Mouse (Mus musculus) 3134 (cell line): ENCODE results near the gene Abcc5.
"Not testable (repeated sequence)": the region's sequence is repeated elsewhere in the genome, so short reads cannot be mapped to it uniquely, and the experiment has no call there.

Source experiments
- DNase-seq: peaks from one replicate; pipeline ENCODE4 v3.0.0-alpha.2; 2011; ENCODE audit warnings: low spot score; ENCODE audit not compliant: insufficient read length; ENCODE audit errors: extremely low read depth

Abcc5 gene

GRCm38 (mm10) chr16:20361496-20361895 is 64.7 kb downstream of the Abcc5 start:
- not testable (repeated sequence) for DNase-seq

DNA sequence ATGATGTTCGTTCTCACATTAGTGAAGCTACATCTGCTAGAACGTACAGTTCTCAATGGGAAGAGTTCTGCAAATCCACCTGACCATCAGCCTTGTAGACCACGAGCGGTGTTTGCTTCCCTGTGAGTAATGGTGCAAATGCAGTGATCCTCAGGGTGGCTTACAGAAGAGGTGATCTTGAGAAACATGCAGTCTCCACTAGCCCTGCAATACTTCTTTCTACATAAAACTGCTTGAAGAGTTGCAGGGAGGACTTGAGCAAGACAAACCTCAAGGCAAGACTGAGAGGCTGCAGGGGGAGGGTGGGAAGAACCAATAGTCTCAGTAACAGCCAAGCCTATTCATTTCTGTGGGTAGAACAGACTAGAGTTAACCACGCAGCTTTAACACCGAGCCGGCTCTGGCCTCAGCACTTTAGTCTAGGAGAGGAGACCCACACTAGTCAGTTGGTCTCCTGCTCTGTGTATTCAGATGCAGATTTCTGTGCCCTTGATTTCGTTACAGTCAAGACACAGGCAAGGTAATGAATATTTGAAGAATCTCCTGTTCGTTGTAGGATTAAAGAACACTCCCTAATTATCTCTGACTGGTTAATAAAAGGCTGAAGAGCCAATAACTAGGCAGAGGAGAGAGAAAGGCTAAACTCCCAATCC is 66.4 kb downstream of the Abcc5 start:
- DNase-seq = no peak

GRCm38 (mm10) chr16:20357837-20358236 is 68.4 kb downstream of the Abcc5 start:
- no peak for DNase-seq

- DNase-seq = no peak
Observed at GRCm38 (mm10) chr16:20354762-20355161, 71.4 kb downstream of the Abcc5 start.

GRCm38 (mm10) chr16:20354011-20354410 is 72.2 kb downstream of the Abcc5 start:
- peak; percentile 43 for DNase-seq

DNA sequence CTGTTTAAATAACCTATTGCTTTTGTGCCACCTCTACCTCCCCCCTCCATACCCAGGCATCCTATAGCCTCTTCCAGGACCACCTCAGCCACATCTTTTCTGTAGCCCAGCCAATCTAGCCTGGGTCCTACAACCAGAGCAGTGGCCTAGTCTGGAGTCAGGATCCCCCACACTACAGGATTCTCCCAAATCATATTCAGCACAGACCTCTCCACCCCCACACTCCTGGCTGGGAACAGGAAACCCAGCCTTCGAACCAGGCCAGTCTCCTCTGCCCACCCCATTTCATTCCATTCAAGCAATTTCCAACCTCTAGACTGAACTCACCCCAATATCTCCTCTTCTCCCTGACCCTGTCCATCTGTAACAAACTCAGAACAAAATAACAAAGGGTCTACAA is 80.7 kb downstream of the Abcc5 start:
- no peak for DNase-seq

- DNase-seq = no peak
Observed at GRCm38 (mm10) chr16:20338616-20339015, 87.6 kb downstream of the Abcc5 start.

- DNase-seq = no peak
Observed at GRCm38 (mm10) chr16:20334918-20335317, 91.3 kb downstream of the Abcc5 start.

DNA sequence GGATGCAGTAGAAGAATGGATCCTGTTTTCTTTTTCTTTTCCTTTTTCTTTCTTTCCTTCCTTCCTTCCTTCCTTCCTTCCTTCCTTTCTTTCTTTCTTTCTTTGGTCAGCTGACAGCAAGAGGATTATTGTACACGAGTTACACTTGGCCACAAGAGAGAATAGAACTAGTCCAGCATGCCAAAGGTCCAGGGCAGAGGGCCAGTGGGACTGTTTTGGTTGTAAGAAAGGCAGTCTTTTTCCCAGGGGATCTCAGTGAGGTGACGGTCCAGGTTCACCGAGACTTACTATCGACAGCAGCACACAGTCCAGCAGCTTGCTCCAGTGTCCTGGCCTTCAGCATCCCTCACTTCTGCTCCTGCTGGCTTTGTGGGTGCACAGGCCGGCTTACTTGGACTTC is 97.9 kb downstream of the Abcc5 start:
- no peak for DNase-seq

DNA sequence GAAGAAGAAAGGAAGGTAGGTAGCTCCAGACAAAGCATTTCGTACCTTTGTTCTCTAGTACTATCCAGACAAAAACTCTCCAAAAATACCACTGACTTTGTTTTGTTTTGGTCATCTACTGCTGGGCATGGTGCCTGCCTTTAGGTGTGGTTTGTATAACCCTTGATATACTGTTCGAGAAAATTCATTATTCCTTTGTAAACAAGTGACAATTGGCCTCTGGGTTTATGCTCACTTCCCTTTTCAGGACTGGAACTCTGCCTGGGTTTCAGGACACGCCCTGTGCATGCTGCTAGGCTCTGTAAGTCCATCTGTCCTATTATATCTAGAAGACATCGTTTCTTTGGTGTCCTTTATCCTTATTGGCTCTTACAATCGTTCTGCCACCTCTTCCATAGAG is 100.9 kb downstream of the Abcc5 start, which contains the start of gene Cyp2ab1:
Gene Cyp2ab1, minus strand, starts transcription at position 119 of the 400 bp plus-strand sequence.
- DNase-seq = no peak

GRCm38 (mm10) chr16:20323907-20324306 is 102.3 kb downstream of the Abcc5 start:
- DNase-seq = no peak

- DNase-seq = no peak
Observed at GRCm38 (mm10) chr16:20322274-20322673, 103.9 kb downstream of the Abcc5 start.

- DNase-seq = no peak
Observed at GRCm38 (mm10) chr16:20316770-20317169, 109.4 kb downstream of the Abcc5 start.

DNA sequence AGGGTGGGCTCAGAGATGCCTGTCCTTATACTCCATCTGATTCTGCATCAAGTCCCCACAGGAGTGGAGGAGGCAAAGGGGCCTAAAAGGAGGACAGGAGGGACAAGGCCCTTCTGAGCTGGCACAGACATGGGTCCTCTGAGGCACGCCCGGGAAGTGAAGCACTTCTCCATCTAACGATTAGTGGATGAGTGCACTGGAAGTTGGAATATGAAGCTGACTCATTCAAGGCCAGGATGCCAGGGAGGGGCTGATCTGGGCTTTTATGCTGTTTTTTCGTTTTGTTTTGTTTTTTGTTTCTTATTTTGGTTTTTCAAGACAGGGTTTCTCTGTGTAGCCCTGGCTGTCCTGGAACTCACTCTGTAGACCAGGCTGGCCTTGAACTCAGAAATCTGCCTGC is 110.9 kb downstream of the Abcc5 start:
- no peak for DNase-seq

- DNase-seq = no peak
Observed at GRCm38 (mm10) chr16:20312272-20312671, 113.9 kb downstream of the Abcc5 start.

GRCm38 (mm10) chr16:20301770-20302649 is 124.2 kb downstream of the Abcc5 start, which contains the start of gene Parl:
Parl (minus strand) TSS chr16:20302387.
- DNase-seq = peak; percentile 85

GRCm38 (mm10) chr16:20300076-20300475 is 126.1 kb downstream of the Abcc5 start:
- DNase-seq = no peak
